Mouse (Mus musculus) large intestine, adult 2 months (tissue): Measurements from ENCODE around the gene Fut11. TPM values are rescaled to one million over a fixed set of nuclear protein-coding genes. Genes with fewer than 3 reads are reported as not detected.
"Not testable (repeated sequence)": the region's sequence is repeated elsewhere in the genome, so short reads cannot be mapped to it uniquely, and the experiment has no call there.

Experiments
- DNase-seq: peaks from one replicate; pipeline ENCODE4 v3.0.0-alpha.2; 2012; ENCODE audit warnings: low read depth, low spot score
- WGBS: fragments of 180-500 bp; shearing (Covaris S2); methylation state at CpG from one replicate; pipeline ENCODE4 v1.1.7; 2018; 5-methylcytosine and 5-hydroxymethylcytosine counted together
- polyA plus RNA-seq: library from polyadenylated mRNA; depleted of rRNA; stranded (reverse); fragments of >200 nt; gene quantifications from 2 replicates; pipeline ENCODE4 v1.2.3, GENCODE M21; 2012

Gene Fut11
- polyA plus RNA-seq, 1 experiment: 4.2 TPM

DNA sequence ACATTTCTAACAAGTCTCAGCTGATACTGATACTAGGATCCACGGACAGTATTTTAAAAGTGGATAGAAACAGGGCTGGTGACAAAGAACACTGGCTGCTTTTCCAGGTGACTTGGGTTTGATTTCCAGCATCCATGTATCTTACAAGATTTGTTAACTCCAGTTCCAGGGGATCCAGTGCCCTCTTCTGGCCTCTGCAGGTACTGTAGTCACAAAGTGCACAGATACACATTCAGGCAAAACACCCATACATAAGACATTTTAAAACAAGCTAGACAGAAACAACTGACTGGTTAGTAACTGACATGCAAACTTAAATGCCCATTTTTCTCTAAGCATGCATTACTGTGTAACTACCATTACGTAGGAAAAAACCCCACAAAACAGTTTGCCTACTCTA, 21.8 kb upstream of the Fut11 start:
- over 99% methylated on average over 2 of the region's 2 CpGs for WGBS
- DNase-seq: no peak

DNA sequence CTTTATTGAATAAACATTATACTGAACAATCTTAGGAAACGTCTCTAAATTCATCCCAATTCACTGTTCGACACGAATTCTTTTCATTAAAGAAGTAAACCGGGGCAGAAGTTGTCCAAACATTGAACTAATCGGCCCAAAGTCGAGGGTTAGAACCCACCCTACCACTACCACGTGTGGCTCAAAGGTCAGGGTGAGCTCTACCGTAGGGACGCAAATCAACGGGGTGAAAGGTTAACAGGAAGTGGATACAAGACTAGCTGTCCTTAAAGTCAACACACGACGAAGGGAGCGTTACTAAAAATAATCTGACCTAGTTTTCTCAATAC, 21.1 kb upstream of the Fut11 start:
- DNase-seq: peak; percentile 82

DNA sequence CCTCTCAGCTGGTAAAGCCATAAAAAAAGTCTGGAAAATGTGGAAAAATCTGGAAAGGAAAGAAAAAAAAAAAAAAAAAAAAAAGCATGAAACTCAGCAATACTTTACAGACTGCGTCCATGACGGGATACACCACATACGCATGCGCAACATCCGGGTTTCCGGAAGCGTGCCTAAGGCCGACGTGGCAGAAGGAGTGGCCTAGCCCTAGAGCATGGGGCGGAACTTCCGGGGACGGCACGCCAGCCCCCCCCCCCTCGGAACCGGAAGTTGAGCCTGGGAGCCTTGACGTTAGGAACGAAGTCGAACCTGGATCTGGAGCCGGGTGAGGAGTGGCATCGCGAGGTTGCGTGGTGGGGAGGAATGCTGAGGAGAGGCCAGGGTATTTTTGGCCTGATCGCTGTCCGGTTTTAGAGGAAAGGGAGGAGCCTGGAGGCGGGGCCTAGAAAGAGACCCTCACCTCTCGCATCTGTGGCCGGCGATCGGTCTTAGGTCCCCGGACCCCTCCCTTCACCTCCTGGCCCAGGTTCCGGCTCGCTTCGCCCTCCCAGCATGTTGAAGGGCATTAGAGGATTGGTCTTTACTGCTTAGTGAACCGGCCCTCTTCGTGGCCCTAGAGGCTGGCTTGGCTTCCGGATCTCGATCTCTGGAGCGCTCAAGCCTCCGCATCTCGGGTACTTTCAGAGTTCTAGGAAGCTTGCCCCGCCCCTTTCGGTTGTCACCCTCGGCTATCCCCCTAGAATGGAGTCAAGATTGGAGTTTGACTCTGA, 20.5 kb upstream of the Fut11 start, which contains the start of gene Sec24c:
TSS of gene Sec24c (plus strand) at position 245 of the 770 bp plus-strand sequence.
- WGBS: under 1% methylated on average over 43 of the region's 43 CpGs

More for the DNA sequence above, 21.1 kb upstream of the Fut11 start:
- 5% methylated on average over 13 of the region's 13 CpGs for whole genome bisulfite sequencing

DNA sequence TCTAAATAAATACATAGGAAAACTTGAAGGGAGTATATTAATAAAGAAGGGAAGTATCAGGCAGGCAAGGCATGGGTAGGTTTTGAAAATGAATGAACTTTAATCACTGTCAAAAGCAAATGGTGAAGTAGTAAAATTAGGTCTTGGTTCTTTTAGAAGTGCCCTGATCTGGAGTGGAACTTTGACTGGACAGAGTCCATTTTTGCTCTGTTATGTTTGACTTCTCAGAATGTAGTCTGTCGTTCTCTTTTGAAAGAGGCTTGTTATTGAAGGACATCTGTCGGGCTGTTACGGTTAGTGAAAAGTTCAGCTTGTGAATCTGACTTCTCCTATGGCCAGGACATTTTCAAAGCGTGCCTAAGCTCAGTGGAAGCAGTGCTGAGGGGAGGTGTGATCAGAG, 16.9 kb upstream of the Fut11 start:
- DNase-seq: no peak
- WGBS: 80% methylated on average over 4 of the region's 4 CpGs

More for the DNA sequence above, 20.5 kb upstream of the Fut11 start, which contains the start of gene Sec24c:
- peak; percentile 98 for DNase-seq

DNA sequence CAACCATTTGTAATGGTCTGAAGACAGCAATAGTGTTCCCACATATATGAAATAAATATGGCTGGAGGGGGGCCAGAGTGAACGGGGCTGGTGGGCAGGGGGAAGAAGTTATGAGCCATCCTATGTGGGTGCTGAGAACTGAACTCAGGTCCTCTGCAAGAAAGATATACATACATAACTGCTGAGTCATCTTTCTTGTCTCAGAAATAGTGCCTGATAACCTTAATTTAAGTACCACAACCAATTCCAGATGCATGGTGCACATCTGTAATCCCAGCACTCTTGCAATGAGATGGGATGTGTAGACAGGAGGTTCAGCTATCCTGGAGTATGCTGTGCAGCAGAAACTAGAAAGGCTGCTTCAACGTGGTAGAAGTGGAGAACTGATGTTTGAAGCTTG, 13.0 kb upstream of the Fut11 start:
- DNase-seq: no peak
- WGBS: 84% methylated on average over 2 of the region's 2 CpGs

DNA sequence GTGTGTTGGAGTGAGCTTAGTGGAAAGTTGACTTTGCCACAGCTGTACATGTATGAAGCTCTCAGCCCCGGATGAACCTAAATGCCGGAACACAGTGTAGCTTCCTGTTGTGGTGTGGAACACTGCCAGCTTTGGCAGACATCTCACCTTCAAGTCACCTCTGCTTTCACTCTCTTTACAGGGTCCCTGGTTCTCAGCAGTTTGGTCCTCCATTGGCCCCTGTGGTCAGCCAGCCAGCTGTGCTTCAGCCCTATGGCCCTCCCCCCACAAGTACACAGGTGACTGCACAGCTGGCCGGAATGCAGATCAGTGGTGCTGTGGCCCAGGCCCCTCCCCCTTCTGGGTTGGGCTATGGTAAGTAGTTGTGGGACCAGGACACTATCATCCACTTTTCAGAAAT, 12.3 kb upstream of the Fut11 start:
- no peak for DNase-seq

DNA sequence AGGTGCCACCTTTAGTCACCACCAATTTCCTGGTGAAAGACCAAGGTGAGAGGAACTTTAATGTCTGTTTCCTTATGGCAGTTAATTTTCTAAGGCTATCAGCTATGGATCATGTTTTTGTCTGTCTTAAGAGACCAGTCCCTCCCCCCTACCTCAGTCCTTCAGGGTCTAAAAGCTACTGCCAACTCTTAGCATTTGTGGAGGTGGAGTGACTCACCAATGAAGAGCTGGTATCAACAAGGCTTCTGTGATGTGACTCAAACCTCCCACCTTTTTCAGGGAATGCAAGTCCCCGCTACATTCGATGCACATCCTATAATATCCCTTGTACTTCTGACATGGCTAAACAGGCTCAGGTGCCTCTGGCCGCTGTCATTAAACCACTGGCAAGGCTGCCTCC, 8.2 kb upstream of the Fut11 start:
- WGBS: 95% methylated on average over 3 of the region's 3 CpGs
- no peak for DNase-seq

More for the DNA sequence above, 12.3 kb upstream of the Fut11 start:
- 30% methylated on average over 3 of the region's 3 CpGs for WGBS

DNA sequence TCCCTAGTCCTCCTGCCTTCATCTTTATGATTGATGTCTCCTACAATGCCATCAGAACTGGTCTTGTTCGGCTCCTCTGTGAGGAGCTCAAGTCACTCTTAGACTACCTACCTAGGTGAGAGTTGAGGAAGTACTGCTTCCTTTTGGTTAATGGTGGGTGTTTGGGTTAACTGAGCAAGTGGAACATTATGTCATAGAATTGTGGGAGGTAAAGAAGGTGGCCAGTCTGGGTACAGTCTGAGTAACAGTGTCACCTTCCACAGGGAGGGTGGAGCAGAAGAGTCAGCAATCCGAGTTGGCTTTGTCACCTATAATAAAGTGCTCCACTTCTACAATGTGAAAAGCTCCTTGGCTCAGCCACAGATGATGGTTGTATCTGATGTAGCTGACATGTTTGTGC, 5.8 kb upstream of the Fut11 start:
- DNase-seq: no peak
- 77% methylated on average over 2 of the region's 2 CpGs for WGBS

DNA sequence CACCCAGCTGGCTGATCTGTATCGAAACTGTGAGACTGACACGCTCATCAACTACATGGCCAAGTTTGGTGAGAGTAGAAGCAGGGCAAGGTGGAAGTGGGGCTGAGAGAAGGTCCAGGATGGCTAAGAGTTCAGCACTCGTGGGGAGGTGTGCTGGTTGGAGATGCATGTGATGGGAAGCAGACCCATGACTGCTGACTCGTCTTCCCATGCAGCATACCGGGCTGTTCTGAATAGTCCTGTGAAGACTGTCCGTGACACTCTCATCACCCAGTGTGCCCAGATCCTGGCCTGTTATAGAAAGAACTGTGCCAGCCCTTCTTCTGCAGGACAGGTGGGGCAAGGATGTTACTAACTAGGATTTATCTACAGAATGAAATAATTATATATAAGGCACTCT, 3.0 kb upstream of the Fut11 start:
- 87% methylated on average over 6 of the region's 6 CpGs for WGBS
- DNase-seq: no peak

DNA sequence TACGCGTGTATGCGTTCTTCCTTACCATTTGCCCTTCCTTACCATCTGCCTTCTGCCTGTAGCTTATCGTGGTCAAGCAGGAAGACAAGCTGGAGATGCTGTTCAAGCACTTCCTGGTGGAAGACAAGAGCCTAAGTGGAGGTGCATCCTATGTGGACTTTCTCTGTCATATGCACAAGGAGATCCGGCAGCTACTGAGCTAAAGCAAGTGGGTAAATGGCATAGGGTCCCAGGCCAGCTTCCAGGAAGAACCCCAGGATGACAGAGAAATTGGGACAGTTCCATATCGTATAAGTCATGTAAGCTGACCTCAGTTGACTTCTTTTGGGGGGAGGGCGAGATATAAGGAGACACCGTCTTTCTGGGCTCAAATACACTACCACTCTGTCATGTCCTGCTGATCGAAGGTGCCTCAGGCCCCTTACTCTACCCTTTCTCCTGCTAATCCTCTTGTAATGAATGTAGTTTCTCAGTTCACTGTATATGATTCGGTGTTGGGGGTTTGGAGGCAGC, 1.1 kb upstream of the Fut11 start:
- WGBS: 87% methylated on average over 10 of the region's 10 CpGs
- no peak for DNase-seq

DNA sequence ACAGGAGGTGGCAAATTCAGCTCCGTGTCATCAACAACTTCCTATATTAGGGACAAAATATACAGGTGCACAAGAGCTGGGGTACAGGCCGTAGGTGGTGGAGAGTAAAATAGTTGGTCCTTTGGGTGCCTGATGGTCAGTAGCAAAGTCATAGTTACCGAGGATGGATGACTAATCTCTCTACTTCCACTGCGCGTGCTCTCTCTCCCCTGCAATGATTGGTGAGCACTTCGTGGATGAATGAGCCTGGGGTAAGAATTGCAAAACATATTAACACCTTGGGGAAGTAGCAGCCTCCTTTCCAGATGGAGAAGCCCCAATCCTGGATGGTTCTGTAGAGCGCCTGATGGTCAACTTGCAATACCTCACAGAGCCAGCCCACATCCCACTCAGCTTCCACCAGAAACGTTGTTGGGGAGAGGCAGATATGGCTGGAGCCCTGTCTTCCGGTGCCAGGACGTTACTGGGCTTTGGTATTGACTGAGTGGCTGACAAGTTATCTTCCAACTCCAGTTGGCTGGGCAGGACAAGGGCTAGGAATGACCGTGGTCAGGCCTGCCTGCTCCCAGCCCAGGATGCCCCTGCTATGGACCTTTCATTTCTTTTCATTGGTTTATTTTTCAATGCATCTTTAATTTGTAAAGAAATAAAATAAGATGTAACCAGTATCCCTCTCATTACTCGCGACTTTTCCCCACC, 434 bp upstream of the Fut11 start:
- DNase-seq: no peak
- WGBS: 39% methylated on average over 13 of the region's 13 CpGs

DNA sequence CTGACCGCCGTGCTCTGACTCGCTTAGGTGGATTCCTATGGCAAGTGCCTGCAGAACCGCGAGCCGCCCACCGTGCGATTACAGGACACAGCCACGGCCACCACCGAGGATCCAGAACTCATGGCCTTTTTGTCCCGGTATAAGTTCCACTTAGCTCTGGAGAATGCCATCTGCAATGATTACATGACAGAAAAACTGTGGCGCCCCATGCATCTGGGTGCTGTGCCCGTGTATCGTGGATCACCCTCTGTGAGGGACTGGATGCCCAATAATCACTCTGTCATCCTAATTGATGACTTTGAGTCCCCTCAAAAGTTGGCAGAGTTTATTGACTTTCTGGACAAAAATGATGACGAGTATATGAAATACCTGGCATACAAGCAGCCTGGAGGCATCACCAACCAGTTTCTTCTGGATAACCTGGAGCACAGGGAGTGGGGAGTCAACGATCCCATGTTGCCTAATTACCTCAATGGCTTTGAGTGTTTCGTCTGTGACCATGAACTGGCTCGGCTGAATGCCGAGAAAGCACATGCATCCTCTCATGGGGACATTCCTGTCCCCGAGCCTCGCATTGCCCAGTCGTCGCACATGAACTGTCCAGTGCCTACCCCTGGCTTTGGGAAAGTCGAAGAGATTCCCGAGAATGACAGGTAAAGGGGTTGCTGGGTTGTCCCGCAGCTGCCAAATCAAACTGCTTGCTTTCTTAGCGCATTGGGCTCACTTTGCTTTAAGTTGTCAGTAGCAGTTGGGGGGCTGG, 1.2 kb downstream of the Fut11 start:
- 10% methylated on average over 24 of the region's 27 CpGs for whole genome bisulfite sequencing
- no peak for DNase-seq

DNA sequence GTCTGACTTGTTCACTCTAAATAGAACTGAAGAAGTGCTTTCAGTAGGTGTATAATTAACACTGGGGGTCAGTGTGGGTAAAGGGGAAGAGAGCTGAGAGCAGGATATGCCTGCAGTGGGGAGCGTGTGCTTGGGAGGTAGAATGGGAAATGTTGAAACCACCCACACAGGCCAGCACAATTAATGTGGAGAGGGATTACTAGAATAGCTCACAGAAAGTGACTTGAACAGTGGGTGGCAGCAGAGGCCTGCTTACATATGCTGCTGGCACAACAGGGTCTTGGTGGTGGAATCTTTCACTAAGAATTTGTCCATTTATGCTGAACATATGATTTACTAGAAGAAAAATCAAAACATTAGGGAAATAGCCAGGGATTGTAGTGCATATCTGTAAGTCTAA, 2.2 kb downstream of the Fut11 start:
- WGBS: 24% methylated on average over 1 of the region's 1 CpGs
- DNase-seq: no peak

DNA sequence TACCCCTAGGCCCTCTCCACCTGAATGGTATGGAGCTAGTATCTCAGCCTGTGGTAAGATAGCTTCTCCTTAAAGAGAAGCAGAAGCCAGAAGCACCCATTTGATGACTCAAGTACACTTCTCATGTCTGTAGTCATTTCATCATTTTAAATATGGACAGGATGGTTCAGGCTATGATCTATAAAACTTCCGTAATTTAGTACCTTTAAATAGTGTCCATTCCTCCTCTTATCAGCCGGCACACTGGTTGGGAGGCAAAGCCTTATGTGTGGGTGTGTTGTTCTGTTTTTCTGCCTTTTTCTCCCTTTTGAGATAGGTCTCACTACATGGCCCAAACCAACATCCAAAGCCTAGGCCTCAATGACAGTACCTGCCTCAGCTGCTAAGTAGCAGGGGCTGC, 3.7 kb downstream of the Fut11 start:
- WGBS: 76% methylated on average over 2 of the region's 2 CpGs
- DNase-seq: no peak

DNA sequence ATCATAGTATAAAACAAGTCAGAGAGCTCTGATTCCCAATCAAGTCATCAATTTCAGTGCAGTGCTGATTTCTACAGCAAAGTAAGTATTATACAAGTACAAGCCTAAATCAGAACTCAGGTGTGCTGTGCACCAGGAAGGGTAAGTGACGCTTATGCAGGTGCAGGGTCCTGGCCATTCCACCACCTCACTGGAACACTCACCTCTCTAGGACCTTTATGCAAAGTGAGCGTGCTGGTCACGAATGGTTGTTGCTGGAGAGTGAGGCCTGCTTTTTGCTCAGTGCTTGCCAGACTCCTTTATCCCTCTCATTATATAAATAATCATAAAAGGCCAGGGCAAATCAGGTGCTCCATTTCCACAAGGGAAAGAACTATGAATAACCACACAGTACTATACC, 5.6 kb downstream of the Fut11 start:
- no peak for DNase-seq
- WGBS: 59% methylated on average over 3 of the region's 3 CpGs

DNA sequence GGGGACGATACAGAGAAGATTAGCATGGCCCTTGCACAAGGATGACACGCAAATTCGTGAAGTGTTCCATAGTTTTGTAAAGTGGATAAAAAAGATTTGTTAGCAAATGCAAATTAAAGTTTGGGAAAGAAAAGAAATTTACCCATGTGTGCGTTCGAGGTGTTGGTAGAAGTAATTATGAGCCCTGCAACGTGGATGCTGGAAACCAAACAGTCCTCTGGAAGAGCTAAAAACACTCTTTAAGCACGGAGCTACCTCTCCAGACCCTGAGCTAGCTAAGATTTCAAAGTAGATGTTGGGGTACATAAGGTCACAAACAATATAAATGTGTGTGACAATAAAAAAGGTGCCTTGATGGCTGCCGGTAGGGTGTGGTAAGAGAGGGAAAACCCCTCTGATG, 6.8 kb downstream of the Fut11 start:
- WGBS: 46% methylated on average over 8 of the region's 8 CpGs
- DNase-seq: no peak

DNA sequence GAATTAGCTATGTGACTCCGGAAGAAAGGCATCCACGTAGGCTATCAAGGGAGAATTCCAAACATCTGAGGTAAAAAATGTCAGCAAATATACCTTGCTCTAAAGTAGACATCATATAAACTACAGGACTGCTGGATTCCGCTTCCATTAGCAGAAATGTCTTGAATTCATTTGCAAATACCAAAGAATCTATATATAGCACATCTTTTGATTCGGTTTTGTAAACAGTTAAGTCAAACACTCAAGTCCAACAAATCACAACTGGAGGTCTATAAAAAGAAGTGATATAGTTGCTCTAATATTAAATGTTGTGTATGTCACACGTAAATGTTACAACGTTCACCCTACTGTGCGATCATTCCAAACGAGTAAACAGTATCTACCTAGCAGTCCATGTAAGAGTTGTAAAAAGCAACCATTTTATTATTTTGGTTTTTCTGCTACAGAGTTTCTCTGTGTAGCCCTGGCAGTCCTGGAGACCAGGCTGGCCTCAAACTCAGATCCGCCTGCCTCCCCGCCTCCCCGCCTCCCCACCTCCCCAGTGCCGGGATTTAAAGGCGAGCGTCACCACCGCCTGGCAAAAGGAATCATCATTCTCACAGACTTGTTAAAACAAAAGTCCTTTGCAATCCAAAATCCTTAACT, 7.5 kb downstream of the Fut11 start:
- 3% methylated on average over 15 of the region's 15 CpGs for WGBS
- no peak for DNase-seq

DNA sequence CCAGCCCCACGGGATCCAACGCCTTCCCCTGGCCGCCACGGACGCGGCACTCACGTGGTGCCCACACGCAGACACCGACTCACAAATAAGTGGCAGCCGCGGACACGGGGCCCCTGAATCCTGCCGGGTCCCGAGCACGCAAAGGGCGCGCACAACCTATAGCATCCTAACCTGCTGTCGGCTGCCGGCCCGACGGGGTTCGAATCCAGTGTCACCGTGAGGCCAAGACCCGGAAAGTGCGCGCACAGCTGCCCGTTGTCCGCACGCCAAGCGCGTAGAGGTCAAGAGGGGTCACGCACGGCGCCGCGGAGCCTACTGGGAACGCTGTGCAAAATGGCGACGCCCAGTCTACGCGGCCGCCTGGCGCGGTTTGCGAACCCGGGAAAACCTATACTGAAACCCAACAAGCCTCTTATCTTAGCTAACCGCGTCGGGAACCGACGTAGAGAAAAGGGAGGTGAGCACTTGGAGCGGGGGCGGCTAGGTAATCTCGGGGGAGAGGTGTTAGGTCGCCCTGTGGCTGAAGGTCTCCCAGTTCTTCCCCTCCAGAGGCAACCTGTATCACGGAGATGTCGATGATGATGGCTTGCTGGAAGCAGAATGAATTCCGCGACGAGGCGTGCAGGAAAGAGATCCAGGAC, 8.1 kb downstream of the Fut11 start, which contains the start of gene Chchd1:
TSS of gene Chchd1 (plus strand) at position 266 of the 641 bp plus-strand sequence.
- under 1% methylated on average over 61 of the region's 61 CpGs for WGBS
- DNase-seq: no peak

DNA sequence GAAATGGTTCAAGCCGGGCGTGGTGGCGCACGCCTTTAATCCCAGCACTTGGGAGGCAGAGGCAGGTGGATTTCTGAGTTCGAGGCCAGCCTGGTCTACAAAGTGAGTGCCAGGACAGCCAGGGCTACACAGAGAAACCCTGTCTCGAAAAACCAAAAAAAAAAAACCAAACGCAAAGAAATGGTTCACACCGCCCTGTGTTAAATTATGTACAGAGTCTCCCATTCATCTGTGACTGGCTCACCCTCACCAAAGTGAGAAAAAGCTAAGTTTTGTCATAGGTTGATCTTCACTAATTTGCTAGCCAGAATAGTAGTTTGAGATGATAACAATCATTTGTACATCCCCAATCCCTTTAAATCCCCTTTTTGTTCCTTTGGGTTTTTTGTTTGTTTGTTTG, 8.7 kb downstream of the Fut11 start:
- not testable (repeated sequence) for DNase-seq
- WGBS: 5% methylated on average over 8 of the region's 8 CpGs
